Mouse (Mus musculus) bone marrow macrophage, adult 2 months (primary cell): ENCODE results near the gene Fblim1. TPM values are rescaled to one million over a fixed set of nuclear protein-coding genes. Genes with fewer than 3 reads are reported as not detected.
"Not testable (repeated sequence)": the region's sequence is repeated elsewhere in the genome, so short reads cannot be mapped to it uniquely, and the experiment has no call there.

Experiments
- H3K27ac ChIP-seq: 2 replicates; pipeline ENCODE4 v1.5.1; 2012; ENCODE audit warnings: low read depth, low read length; ENCODE audit not compliant: insufficient read depth
- H3K4me1 ChIP-seq: 2 replicates; pipeline ENCODE4 v1.6.1; 2012; ENCODE audit warnings: low read length; ENCODE audit not compliant: control insufficient read depth, insufficient read depth
- H3K4me3 ChIP-seq: 2 replicates; pipeline ENCODE4 v1.5.1; 2012; ENCODE audit warnings: mild to moderate bottlenecking, low read length, moderate library complexity; ENCODE audit not compliant: insufficient read depth
- CTCF ChIP-seq: IDR thresholded peaks from 2 replicates; pipeline ENCODE4 v1.5.1; 2012; ENCODE audit warnings: low read depth, mild to moderate bottlenecking, low read length, moderate library complexity
- POLR2A ChIP-seq: IDR thresholded peaks from 2 replicates; pipeline ENCODE4 v1.6.1; 2012; ENCODE audit warnings: mild to moderate bottlenecking, low read depth, low read length, borderline replicate concordance
- polyA plus RNA-seq: library from polyadenylated mRNA; stranded (reverse); fragments of >200 nt; gene quantifications from 2 replicates; pipeline ENCODE4 v1.2.4, GENCODE M21; 2012; ENCODE audit not compliant: missing spikeins, insufficient read depth, insufficient read length

Gene Fblim1
- polyA plus RNA-seq, 1 experiment: 65.0 TPM

DNA sequence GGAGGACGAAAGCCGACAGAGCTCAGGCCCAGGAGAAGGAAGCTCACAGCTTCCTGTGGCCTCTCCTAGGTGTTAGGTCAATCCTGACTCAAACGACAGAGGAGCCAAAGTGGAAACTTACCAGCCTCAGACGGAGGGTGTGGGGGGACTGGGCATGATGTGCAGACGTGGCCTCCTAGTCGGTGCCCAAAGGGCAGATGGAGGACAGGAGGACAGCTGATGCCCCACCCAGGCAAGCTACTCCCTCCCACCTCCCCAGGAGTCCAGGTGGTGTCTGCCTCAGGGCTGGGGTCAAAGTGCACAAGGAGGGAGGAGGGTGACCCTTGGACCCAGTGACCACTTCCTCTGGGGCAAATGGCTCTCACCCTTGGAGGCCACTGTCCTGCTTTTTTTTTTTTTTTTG, 34.6 kb downstream of the Fblim1 start:
- H3K4me3 ChIP-seq: no peak overlapping the region
- no peak for TF ChIP-seq POLR2A
- no peak for TF ChIP-seq CTCF
- peaks cover 31% of the 10 kb centered on the region for H3K4me1 ChIP-seq
- H3K27ac ChIP-seq: no peak overlapping the region

- Histone ChIP-seq H3K27ac (no peak overlapping the region), H3K4me3 (no peak overlapping the region), H3K4me1 (peaks cover 31% of the 10 kb centered on the region)
- TF ChIP-seq CTCF: no peak
- no peak for TF ChIP-seq POLR2A
These were observed 35.1 kb downstream of the Fblim1 start for GRCm38 (mm10) chr4:141570821-141571220.

GRCm38 (mm10) chr4:141570004-141570403, 35.9 kb downstream of the Fblim1 start:
- Histone ChIP-seq H3K4me1 (peaks cover 29% of the 10 kb centered on the region), H3K27ac (no peak overlapping the region), H3K4me3 (no peak overlapping the region)
- TF ChIP-seq POLR2A (no peak), CTCF (no peak)

DNA sequence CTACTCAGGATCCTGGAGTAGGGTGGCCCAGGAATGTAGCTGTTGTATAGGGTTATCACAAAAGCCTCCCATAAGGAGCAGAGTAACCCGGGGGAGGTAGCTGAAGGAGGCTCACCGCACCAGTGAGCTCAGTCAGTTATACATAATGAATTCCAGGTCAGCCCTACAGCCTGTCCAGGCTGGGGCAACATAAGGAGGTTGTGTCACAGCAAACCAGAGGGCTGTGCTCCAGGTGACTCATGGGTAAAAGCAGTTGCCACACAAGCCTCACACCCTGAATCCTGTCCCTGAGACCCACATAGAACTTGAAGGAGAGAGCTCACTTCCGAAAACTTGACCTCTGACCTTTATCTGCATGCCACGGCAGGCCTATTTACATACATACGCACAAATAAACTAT, 36.9 kb downstream of the Fblim1 start:
- H3K27ac ChIP-seq: no peak overlapping the region

DNA sequence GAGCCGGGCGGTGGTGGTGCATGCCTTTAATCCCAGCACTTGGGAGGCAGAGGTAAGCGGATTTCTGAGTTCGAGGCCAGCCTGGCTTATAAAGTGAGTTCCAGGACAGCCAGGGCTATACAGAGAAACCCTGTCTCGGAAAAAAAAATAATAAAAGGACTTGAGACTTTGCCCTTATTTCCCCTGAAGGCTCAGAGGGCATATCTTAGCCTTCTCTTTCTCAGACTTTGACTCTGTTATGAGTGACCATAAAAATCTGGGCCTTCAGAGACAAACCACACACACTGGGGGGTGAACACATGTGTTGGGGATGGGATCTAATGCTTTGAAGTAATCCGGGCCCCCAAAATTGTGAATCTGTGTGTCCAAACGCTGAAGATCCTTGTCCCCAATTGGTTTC, 38.7 kb downstream of the Fblim1 start:
- not testable (repeated sequence) for H3K27ac ChIP-seq, H3K4me1 ChIP-seq

More for the DNA sequence above, 36.9 kb downstream of the Fblim1 start:
- no peak for TF ChIP-seq CTCF
- no peak for TF ChIP-seq POLR2A
- H3K4me3 ChIP-seq: no peak overlapping the region
- peaks cover 25% of the 10 kb centered on the region for H3K4me1 ChIP-seq

DNA sequence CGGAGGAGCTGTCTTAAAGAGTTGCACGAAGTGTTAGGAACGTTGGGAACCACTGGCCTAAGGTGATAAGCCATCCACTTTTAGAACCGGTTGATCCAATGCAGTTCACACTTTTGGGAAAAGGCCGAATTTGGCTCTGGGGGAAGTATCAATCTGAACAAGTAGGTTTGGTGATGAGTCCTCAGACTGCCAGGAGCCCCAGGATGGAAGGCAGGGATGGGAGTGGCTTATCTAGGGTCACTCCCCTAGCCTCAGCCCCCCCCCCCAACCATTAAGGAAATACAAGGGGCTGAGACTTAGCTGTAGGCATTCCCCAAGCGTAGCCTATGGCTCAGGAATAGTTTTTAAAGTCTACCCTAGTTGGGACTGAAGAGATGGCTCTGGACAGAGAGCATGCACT, 39.7 kb downstream of the Fblim1 start:
- H3K4me1 ChIP-seq: peaks cover 6% of the 10 kb centered on the region
- no peak overlapping the region for H3K4me3 ChIP-seq
- no peak overlapping the region for H3K27ac ChIP-seq
- TF ChIP-seq CTCF: no peak
- TF ChIP-seq POLR2A: no peak

More for the DNA sequence above, 38.7 kb downstream of the Fblim1 start:
- H3K4me3 ChIP-seq: not testable (repeated sequence)

GRCm38 (mm10) chr4:141565325-141565724, 40.6 kb downstream of the Fblim1 start:
- Histone ChIP-seq H3K4me3 (no peak overlapping the region), H3K27ac (no peak overlapping the region), H3K4me1 (peaks cover 5% of the 10 kb centered on the region)
- TF ChIP-seq CTCF (no peak), POLR2A (no peak)

DNA sequence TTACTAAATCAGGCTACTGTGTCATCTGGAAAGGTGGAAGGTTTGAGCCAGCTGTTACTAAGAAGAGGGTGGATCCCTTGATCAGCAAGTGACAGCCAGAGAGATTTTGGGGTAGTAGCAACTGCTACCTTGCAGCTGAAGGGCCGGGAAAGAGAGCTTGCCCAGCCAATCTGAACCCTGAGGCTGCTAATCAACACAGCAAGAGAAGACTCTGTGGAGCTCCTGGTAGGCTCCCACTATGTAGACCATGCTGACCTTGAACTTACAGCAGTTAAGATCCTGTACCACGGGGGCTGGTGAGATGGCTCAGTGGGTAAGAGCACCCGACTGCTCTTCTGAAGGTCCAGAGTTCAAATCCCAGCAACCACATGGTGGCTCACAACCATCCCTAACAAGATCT, 41.2 kb downstream of the Fblim1 start:
- H3K4me3 ChIP-seq: no peak overlapping the region
- H3K27ac ChIP-seq: no peak overlapping the region
- peaks cover 8% of the 10 kb centered on the region for H3K4me1 ChIP-seq
- TF ChIP-seq POLR2A: no peak
- TF ChIP-seq CTCF: no peak

- Histone ChIP-seq H3K4me1 (peaks cover 8% of the 10 kb centered on the region), H3K27ac (no peak overlapping the region), H3K4me3 (no peak overlapping the region)
- no peak for TF ChIP-seq CTCF
- no peak for TF ChIP-seq POLR2A
These were observed 41.7 kb downstream of the Fblim1 start for GRCm38 (mm10) chr4:141564209-141564608.

DNA sequence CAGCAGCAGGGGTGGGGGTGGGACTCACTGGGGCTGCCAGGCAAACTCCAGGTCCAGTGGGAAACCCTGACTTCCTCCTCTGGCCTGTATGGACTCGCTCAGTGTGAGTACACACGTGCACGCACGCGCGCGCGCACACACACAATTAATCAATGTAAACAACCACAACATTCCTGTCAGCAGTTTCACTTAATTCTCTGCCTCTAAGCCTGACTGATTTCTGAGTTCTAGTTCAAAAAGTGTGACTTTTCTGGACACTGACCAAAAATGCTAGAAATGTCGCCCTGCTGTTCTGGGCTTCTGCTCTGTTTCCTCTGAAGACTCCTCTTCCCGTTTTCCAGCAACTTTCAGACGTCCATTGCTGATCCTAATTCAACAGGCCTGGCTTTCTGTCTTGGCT, 43.6 kb downstream of the Fblim1 start:
- no peak overlapping the region for H3K4me3 ChIP-seq
- H3K4me1 ChIP-seq: peaks cover 14% of the 10 kb centered on the region
- TF ChIP-seq POLR2A: no peak
- no peak for TF ChIP-seq CTCF
- H3K27ac ChIP-seq: 0 out of 2 replicates have a peak overlapping the region, but pooled peaks have one; percentile 0

- H3K4me1 ChIP-seq: peaks cover 14% of the 10 kb centered on the region
- H3K27ac ChIP-seq, H3K4me3 ChIP-seq: not testable (repeated sequence)
These were observed 44.5 kb downstream of the Fblim1 start for GRCm38 (mm10) chr4:141561331-141561919.
